Mouse (Mus musculus) gastrocnemius, postnatal 25 days (tissue): Measurements from ENCODE around the gene Slc13a3. TPM values are rescaled to one million over a fixed set of nuclear protein-coding genes. Genes with fewer than 3 reads are reported as not detected.

Source experiments
- DNase-seq: peaks from one replicate; pipeline ENCODE4 v3.0.0; 2022
- total RNA-seq, 2 experiments: library from RNA; stranded (reverse); gene quantifications; 1 replicate in 1 of 2; 2 replicates in 1 of 2; pipeline ENCODE4 v1.2.3; 2021

Gene Slc13a3
- total RNA-seq, 2 experiments from 2014 or later, result 0.11 to 0.18 TPM

GRCm38 (mm10) chr2:165407700-165408301 lies 65.2 kb downstream of the Slc13a3 start:
- DNase-seq, result peak; percentile 48

- DNase-seq, result no peak
These were observed 67.7 kb downstream of the Slc13a3 start for GRCm38 (mm10) chr2:165405351-165405750.

- no peak for DNase-seq
These were observed 68.1 kb downstream of the Slc13a3 start for GRCm38 (mm10) chr2:165404951-165405350.

GRCm38 (mm10) chr2:165398164-165398785 lies 74.8 kb downstream of the Slc13a3 start:
- DNase-seq, result no peak

- peak; percentile 70 for DNase-seq
These were observed 75.4 kb downstream of the Slc13a3 start for GRCm38 (mm10) chr2:165397502-165398163.

- DNase-seq, result peak; percentile 61
These were observed 76.1 kb downstream of the Slc13a3 start for GRCm38 (mm10) chr2:165396831-165397501.

- no peak for DNase-seq
These were observed 80.9 kb downstream of the Slc13a3 start for GRCm38 (mm10) chr2:165392156-165392555.

GRCm38 (mm10) chr2:165391561-165391960 lies 81.5 kb downstream of the Slc13a3 start:
- DNase-seq, result peak; percentile 33

- no peak for DNase-seq
These were observed 83.6 kb downstream of the Slc13a3 start for GRCm38 (mm10) chr2:165389299-165389952.

GRCm38 (mm10) chr2:165387844-165388495 lies 85.1 kb downstream of the Slc13a3 start, which contains the start of gene Zfp334:
TSS of gene Zfp334 (minus strand) at chr2:165388259.
- DNase-seq, result peak; percentile 89

- DNase-seq, result no peak
These were observed 85.7 kb downstream of the Slc13a3 start for GRCm38 (mm10) chr2:165387370-165387769.

GRCm38 (mm10) chr2:165380050-165380449 lies 93.0 kb downstream of the Slc13a3 start:
- DNase-seq, result no peak

- no peak for DNase-seq
These were observed 97.0 kb downstream of the Slc13a3 start for GRCm38 (mm10) chr2:165376001-165376400.

- DNase-seq, result no peak
These were observed 97.6 kb downstream of the Slc13a3 start for GRCm38 (mm10) chr2:165375478-165375877.

- DNase-seq, result no peak
These were observed 102.0 kb downstream of the Slc13a3 start for GRCm38 (mm10) chr2:165371066-165371465.

GRCm38 (mm10) chr2:165370348-165370747 lies 102.7 kb downstream of the Slc13a3 start:
- no peak for DNase-seq

GRCm38 (mm10) chr2:165368496-165368895 lies 104.5 kb downstream of the Slc13a3 start, which contains the start of gene Zfp663:
TSS of gene Zfp663 (minus strand) at chr2:165368729.
- no peak for DNase-seq

GRCm38 (mm10) chr2:165367868-165368439 lies 105.1 kb downstream of the Slc13a3 start:
- DNase-seq, result no peak

- DNase-seq, result no peak
These were observed 105.9 kb downstream of the Slc13a3 start for GRCm38 (mm10) chr2:165367047-165367520.

GRCm38 (mm10) chr2:165364334-165365091 lies 108.5 kb downstream of the Slc13a3 start:
- no peak for DNase-seq
